Mouse (Mus musculus) cerebellum, adult 2 months (tissue): ENCODE data around the gene Ift46. TPM values are rescaled to one million over a fixed set of nuclear protein-coding genes. Genes with fewer than 3 reads are reported as not detected.

Experiments
- DNase-seq, 2 experiments: peaks; one replicate each; pipeline ENCODE4 v3.0.0; 2021
- H3K27ac ChIP-seq: fragments of 200-500 bp; 2 replicates; pipeline ENCODE4 v1.5.1; 2012; ENCODE audit warnings: low read length, control low read depth, inconsistent platforms; ENCODE audit not compliant: insufficient read depth
- H3K27me3 ChIP-seq: fragments of 200-500 bp; 2 replicates; pipeline ENCODE4 v1.6.1; 2012; ENCODE audit warnings: inconsistent platforms, mild to moderate bottlenecking, low read length, moderate library complexity; ENCODE audit not compliant: control insufficient read depth, insufficient read depth
- H3K4me1 ChIP-seq: fragments of 200-500 bp; 2 replicates; pipeline ENCODE4 v1.6.1; 2011; ENCODE audit warnings: low read length; ENCODE audit not compliant: control insufficient read depth, insufficient read depth
- H3K4me3 ChIP-seq: fragments of 200-500 bp; replicated peaks from 2 replicates; pipeline ENCODE3; 2011; ENCODE audit warnings: mild to moderate bottlenecking, low read depth, low read length, control low read depth; ENCODE audit not compliant: insufficient read depth
- CTCF ChIP-seq: fragments of 200-500 bp; IDR thresholded peaks from 2 replicates; pipeline ENCODE4 v1.5.1; 2011; ENCODE audit warnings: low read depth, mild to moderate bottlenecking, control low read depth, low read length, moderate library complexity, borderline replicate concordance; ENCODE audit not compliant: insufficient read depth
- POLR2A ChIP-seq: fragments of 200-500 bp; IDR thresholded peaks from 2 replicates; pipeline ENCODE4 v1.6.1; 2011; ENCODE audit warnings: low read length, control low read depth, borderline replicate concordance; ENCODE audit not compliant: insufficient read depth
- WGBS: fragments of 180-500 bp; shearing (Covaris S2); methylation state at CpG from one replicate; pipeline ENCODE4 v1.1.7; 2018; 5-methylcytosine and 5-hydroxymethylcytosine counted together
- polyA plus RNA-seq: library from polyadenylated mRNA; depleted of rRNA; stranded (reverse); fragments of >200 nt; gene quantifications from 2 replicates; pipeline ENCODE4 v1.2.3, GENCODE M21; 2012

Ift46 gene
- polyA plus RNA-seq, 1 experiment, result 106 TPM

- WGBS, result 59% methylated on average over 7 of the region's 7 CpGs
- DNase-seq, result no peak
- H3K27ac ChIP-seq, result no peak overlapping the region
- no peaks in the 10 kb centered on the region for H3K27me3 ChIP-seq
- no peak overlapping the region for H3K4me3 ChIP-seq
- TF ChIP-seq CTCF (no peak), POLR2A (no peak)
- peaks cover 30% of the 10 kb centered on the region for H3K4me1 ChIP-seq
Observed at GRCm38 (mm10) chr9:44722575-44722974, 45.1 kb upstream of the Ift46 start.

- H3K27ac ChIP-seq, result no peak overlapping the region
- H3K4me3 ChIP-seq, result no peak overlapping the region
- WGBS, result 44% methylated on average over 7 of the region's 7 CpGs
- H3K27me3 ChIP-seq, result no peaks in the 10 kb centered on the region
- no peak for DNase-seq
- H3K4me1 ChIP-seq, result peaks cover 26% of the 10 kb centered on the region
- TF ChIP-seq CTCF, result no peak
- no peak for TF ChIP-seq POLR2A
Observed at GRCm38 (mm10) chr9:44723008-44723407, 44.7 kb upstream of the Ift46 start.

- H3K27me3 ChIP-seq, result no peaks in the 10 kb centered on the region
- peaks cover 20% of the 10 kb centered on the region for H3K4me1 ChIP-seq
- TF ChIP-seq CTCF (no peak), POLR2A (no peak)
- H3K4me3 ChIP-seq, result no peak overlapping the region
- no peak overlapping the region for H3K27ac ChIP-seq
- DNase-seq, result no peak
- 42% methylated on average over 11 of the region's 11 CpGs for WGBS
Observed at GRCm38 (mm10) chr9:44723521-44724041, 44.1 kb upstream of the Ift46 start.

- no peak overlapping the region for H3K27ac ChIP-seq
- peaks cover 15% of the 10 kb centered on the region for H3K4me1 ChIP-seq
Observed at GRCm38 (mm10) chr9:44724223-44724622, 43.5 kb upstream of the Ift46 start.

GRCm38 (mm10) chr9:44724665-44725064 is 43.0 kb upstream of the Ift46 start:
- no peak overlapping the region for H3K27ac ChIP-seq
- H3K4me3 ChIP-seq, result no peak overlapping the region
- H3K4me1 ChIP-seq, result peaks cover 10% of the 10 kb centered on the region
- H3K27me3 ChIP-seq, result no peaks in the 10 kb centered on the region
- TF ChIP-seq POLR2A (no peak), CTCF (no peak)
- no peak for DNase-seq
- 70% methylated on average over 2 of the region's 2 CpGs for WGBS

More at GRCm38 (mm10) chr9:44724223-44724622, 43.5 kb upstream of the Ift46 start:
- Histone ChIP-seq H3K27me3 (no peaks in the 10 kb centered on the region), H3K4me3 (no peak overlapping the region)
- 65% methylated on average over 6 of the region's 6 CpGs for WGBS
- peak in 1 of 2 experiments; percentile 51 for DNase-seq
- TF ChIP-seq POLR2A (no peak), CTCF (no peak)

GRCm38 (mm10) chr9:44726431-44727146 is 41.1 kb upstream of the Ift46 start:
- WGBS, result 62% methylated on average over 10 of the region's 10 CpGs
- H3K4me1 ChIP-seq, result 0 out of 2 replicates have a peak, but pooled peaks cover 3% of the 10 kb centered on the region
- no peaks in the 10 kb centered on the region for H3K27me3 ChIP-seq
- H3K4me3 ChIP-seq, result no peak overlapping the region
- TF ChIP-seq POLR2A (no peak), CTCF (no peak)
- no peak overlapping the region for H3K27ac ChIP-seq
- DNase-seq, result no peak

- WGBS, result 85% methylated on average over 5 of the region's 5 CpGs
- Histone ChIP-seq H3K4me1 (no peaks in the 10 kb centered on the region), H3K27me3 (no peaks in the 10 kb centered on the region), H3K4me3 (no peak overlapping the region), H3K27ac (no peak overlapping the region)
- DNase-seq, result no peak
- TF ChIP-seq POLR2A (no peak), CTCF (no peak)
Observed at GRCm38 (mm10) chr9:44727441-44727840, 40.3 kb upstream of the Ift46 start.

- Histone ChIP-seq H3K27me3 (no peaks in the 10 kb centered on the region), H3K4me1 (peaks cover 6% of the 10 kb centered on the region; the same call in 1 of the 2 replicates), H3K4me3 (no peak overlapping the region), H3K27ac (no peak overlapping the region)
- TF ChIP-seq CTCF (no peak), POLR2A (no peak)
- DNase-seq, result no peak
- 89% methylated on average over 5 of the region's 5 CpGs for WGBS
Observed at GRCm38 (mm10) chr9:44732130-44732549, 35.6 kb upstream of the Ift46 start.
